Mouse (Mus musculus): ENCODE measurements around the gene Crygd. TPM values are rescaled to one million over a fixed set of nuclear protein-coding genes. Genes with fewer than 3 reads are reported as not detected.

The Crygd gene
- polyA plus RNA-seq, 1 experiment from 2014 or later: not detected

DNA sequence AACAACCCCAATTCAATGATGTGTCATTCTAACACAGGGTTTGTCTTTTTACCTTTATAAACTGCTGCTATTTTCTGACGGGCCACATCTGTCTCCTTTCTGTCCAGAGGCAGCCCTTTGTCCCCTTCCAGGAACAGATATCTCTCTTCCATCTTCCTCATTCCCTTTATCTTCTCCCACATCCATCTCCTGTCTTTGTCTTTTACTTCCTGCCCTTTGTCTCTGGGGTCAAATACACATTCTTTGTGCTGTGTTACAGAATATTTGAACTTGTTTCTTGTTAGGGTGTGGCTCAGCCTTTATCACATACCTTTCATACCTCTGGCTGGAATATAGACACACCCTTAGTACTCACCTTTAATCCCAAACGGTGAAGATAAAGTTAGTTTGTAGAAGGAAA, 25.7 kb downstream of the Crygd start:
- WGBS: 83% methylated on average over 2 of the region's 2 CpGs
- Histone ChIP-seq H3K4me2 (replicated peaks) (no peak overlapping the region), H3K4me3 (no peak overlapping the region), H3K27me3 (no peaks in the 10 kb centered on the region), H3K9me3 (no peaks in the 10 kb centered on the region), H3K36me3 (no peaks in the 10 kb centered on the region), H3K4me1 (no peaks in the 10 kb centered on the region), H3K27ac (replicated peaks) (no peak overlapping the region), H3K9ac (replicated peaks) (no peak overlapping the region)
- ATAC-seq (replicated peaks): no peak

DNA sequence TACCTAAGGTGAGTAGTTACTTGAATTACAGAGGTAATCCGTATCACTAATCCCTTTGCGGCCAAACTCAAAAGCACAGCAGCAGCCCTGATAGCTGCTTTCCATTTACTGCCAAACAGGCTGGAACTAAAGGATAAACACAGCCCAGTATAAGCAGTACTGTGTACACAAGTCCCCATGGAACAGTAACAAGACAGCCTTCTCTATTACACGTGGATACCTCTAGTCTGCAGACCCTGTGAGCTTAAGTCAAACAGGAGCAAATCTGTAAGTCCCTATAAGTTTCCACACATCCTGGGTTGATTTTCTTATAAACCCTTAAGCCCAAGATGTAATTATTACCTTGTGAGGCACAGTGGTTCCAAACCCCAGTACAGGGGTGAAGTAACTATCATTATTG, 27.7 kb downstream of the Crygd start:
- Histone ChIP-seq H3K4me2 (replicated peaks) (no peak overlapping the region), H3K4me1 (no peaks in the 10 kb centered on the region), H3K27me3 (no peaks in the 10 kb centered on the region), H3K9me3 (no peaks in the 10 kb centered on the region), H3K36me3 (no peaks in the 10 kb centered on the region), H3K9ac (replicated peaks) (no peak overlapping the region), H3K27ac (replicated peaks) (no peak overlapping the region), H3K4me3 (no peak overlapping the region)
- ATAC-seq (replicated peaks): no peak
- 32% methylated on average over 3 of the region's 3 CpGs for WGBS

DNA sequence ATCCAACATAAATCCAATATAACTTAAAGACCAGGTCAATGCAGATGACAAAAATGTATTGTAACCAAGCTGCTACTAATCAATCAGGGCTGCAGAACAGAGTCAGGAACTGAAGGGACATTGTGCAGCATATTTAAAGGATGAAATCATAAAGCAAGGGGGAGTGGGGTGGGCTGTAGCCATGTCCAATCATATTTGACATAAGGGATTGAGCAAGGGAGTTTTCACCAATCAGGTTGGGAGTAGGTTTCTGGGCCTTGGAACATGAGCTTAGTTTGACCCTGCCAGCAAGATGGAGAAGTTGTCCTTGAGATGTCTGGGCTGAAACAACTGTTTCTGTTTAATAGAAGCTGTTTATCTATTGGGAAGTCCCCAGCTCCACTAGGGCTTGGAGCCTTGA, 30.6 kb downstream of the Crygd start, which contains the start of gene Akr1cl:
Gene Akr1cl, minus strand, starts transcription at position 119 of the 400 bp plus-strand sequence.
- Histone ChIP-seq H3K27me3 (no peaks in the 10 kb centered on the region), H3K27ac (replicated peaks) (no peak within 1 kb of the TSS), H3K36me3 (no peaks in the 10 kb centered on the region), H3K4me1 (no peaks in the 10 kb centered on the region), H3K4me3 (no peak within 1 kb of the TSS), H3K9ac (replicated peaks) (no peak within 1 kb of the TSS), H3K4me2 (replicated peaks) (no peak within 1 kb of the TSS), H3K9me3 (no peaks in the 10 kb centered on the region)
- ATAC-seq (replicated peaks): no peak

DNA sequence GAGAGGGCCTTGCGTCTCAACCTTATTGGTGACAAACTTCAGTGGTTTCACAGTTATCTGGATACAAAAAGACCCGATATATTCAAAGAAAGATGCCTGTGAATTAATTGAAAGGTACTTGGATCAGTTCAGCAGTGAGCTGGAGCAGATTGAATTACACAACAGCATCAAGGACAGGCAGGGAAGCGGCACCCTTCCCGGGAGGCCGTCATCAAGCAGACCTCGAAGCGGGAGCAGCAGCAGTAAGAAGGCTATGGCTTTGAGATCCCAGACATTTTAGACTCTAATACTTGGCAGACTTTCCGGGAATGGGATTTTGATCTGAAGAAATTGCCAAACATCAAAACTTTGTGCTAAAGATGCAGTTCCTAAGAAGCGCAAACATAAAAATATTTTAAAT, 35.0 kb downstream of the Crygd start:
- Histone ChIP-seq H3K4me2 (replicated peaks) (no peak overlapping the region), H3K9ac (replicated peaks) (no peak overlapping the region), H3K9me3 (no peaks in the 10 kb centered on the region), H3K27me3 (no peaks in the 10 kb centered on the region), H3K36me3 (no peaks in the 10 kb centered on the region), H3K4me3 (no peak overlapping the region), H3K27ac (replicated peaks) (no peak overlapping the region), H3K4me1 (no peaks in the 10 kb centered on the region)
- no peak for ATAC-seq (replicated peaks)
- WGBS: 65% methylated on average over 9 of the region's 9 CpGs

DNA sequence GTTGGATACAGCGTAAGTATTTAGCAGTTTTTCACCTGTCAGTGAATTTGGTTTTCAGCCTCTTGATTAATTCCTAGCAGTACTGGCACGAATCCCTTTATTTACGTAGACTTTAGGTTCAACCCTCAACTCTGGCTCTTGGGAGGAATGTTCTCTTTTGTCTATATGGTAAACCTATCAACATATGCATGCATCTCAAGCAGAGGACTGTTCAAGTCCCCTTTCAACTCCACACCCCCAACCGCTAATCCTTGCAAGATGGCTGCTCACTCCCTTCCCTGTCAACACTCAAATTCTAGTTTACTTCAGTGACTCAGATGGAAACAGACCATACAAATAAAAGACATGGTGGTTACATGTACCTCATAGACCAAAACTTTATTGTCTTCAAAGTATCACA, 50.5 kb downstream of the Crygd start:
- no peak for ATAC-seq (replicated peaks)
- H3K9me3 ChIP-seq: no peaks in the 10 kb centered on the region
- 79% methylated on average over 4 of the region's 4 CpGs for WGBS
- H3K4me1 ChIP-seq: no peaks in the 10 kb centered on the region
- no peaks in the 10 kb centered on the region for H3K36me3 ChIP-seq
- no peak overlapping the region for H3K9ac ChIP-seq (replicated peaks)
- H3K27me3 ChIP-seq: no peaks in the 10 kb centered on the region
- no peak overlapping the region for H3K27ac ChIP-seq (replicated peaks)
- no peak overlapping the region for H3K4me3 ChIP-seq
- no peak overlapping the region for H3K4me2 ChIP-seq (replicated peaks)

Other genes starting within 250 kb of the Crygd start
- 10.3 and 10.9 TPM in 2 replicates for gene Plekhm3, start 106.6 kb downstream of the Crygd start, polyA plus RNA-seq (2015; fragmentation: Nextera tagmentation; extraction: Ambion mirVana)
- gene Akr1cl, start 30.7 kb downstream of the Crygd start, polyA plus RNA-seq (2015; fragmentation: Nextera tagmentation; extraction: Ambion mirVana): not detected in 2 replicates
- gene Cryge, start 12.3 kb downstream of the Crygd start, polyA plus RNA-seq (2015; fragmentation: Nextera tagmentation; extraction: Ambion mirVana): not detected in 2 replicates
- gene Crygc, start 10.2 kb upstream of the Crygd start, polyA plus RNA-seq (2015; fragmentation: Nextera tagmentation; extraction: Ambion mirVana): not detected in 2 replicates
- gene Crygb, start 18.8 kb upstream of the Crygd start, polyA plus RNA-seq (2015; fragmentation: Nextera tagmentation; extraction: Ambion mirVana): not detected in 2 replicates
- gene Cryga, start 39.9 kb upstream of the Crygd start, polyA plus RNA-seq (2015; fragmentation: Nextera tagmentation; extraction: Ambion mirVana): 0.32 TPM in 1 of 2 replicates, not detected in the other
- gene Gm28845, start 56.1 kb upstream of the Crygd start, polyA plus RNA-seq (2015; fragmentation: Nextera tagmentation; extraction: Ambion mirVana): not detected in 2 replicates
- gene D630023F18Rik, start 59.8 kb upstream of the Crygd start, polyA plus RNA-seq (2015; fragmentation: Nextera tagmentation; extraction: Ambion mirVana): 0.86 and 0.98 TPM in 2 replicates
- 450 and 468 TPM in 2 replicates for gene Idh1, start 123.0 kb upstream of the Crygd start, polyA plus RNA-seq (2015; fragmentation: Nextera tagmentation; extraction: Ambion mirVana)
- gene Pikfyve, start 123.2 kb upstream of the Crygd start, polyA plus RNA-seq (2015; fragmentation: Nextera tagmentation; extraction: Ambion mirVana): 14.3 and 16.5 TPM in 2 replicates
- gene Pth2r, start 218.6 kb upstream of the Crygd start, polyA plus RNA-seq (2015; fragmentation: Nextera tagmentation; extraction: Ambion mirVana): 1.3 TPM in 2 replicates